Mouse (Mus musculus) forebrain, embryonic 15.5 days (tissue): Measurements from ENCODE around the gene Gm6169. TPM values are rescaled to one million over a fixed set of nuclear protein-coding genes. Genes with fewer than 3 reads are reported as not detected.

Experiments used
- ATAC-seq: fragments of 200-750 bp; cut with Nextera tagmentation; replicated peaks from 2 replicates; pipeline ENCODE4 v1.8.0; 2017; ENCODE audit warnings: mild to moderate bottlenecking, moderate TSS enrichment, moderate library complexity
- H3K27ac ChIP-seq: fragments of 300-500 bp; sonication (generic); replicated peaks from 2 replicates; pipeline ENCODE4 v1.5.1; 2015; ENCODE audit warnings: mild to moderate bottlenecking, inconsistent platforms
- H3K27me3 ChIP-seq: fragments of 300-500 bp; sonication (generic); 2 replicates; pipeline ENCODE4 v1.6.1; 2015; ENCODE audit warnings: inconsistent platforms
- H3K36me3 ChIP-seq: fragments of 300-500 bp; sonication (generic); 2 replicates; pipeline ENCODE4 v1.6.1; 2015; ENCODE audit warnings: mild to moderate bottlenecking, inconsistent platforms
- H3K4me1 ChIP-seq: fragments of 300-500 bp; sonication (generic); 2 replicates; pipeline ENCODE4 v1.6.1; 2015; ENCODE audit warnings: inconsistent platforms
- H3K4me2 ChIP-seq: fragments of 300-500 bp; sonication (generic); replicated peaks from 2 replicates; pipeline ENCODE4 v1.6.1; 2015; ENCODE audit warnings: mild to moderate bottlenecking, inconsistent platforms
- H3K4me3 ChIP-seq: fragments of 300-500 bp; sonication (generic); 2 replicates; pipeline ENCODE4 v1.5.1; 2015; ENCODE audit warnings: mild to moderate bottlenecking, inconsistent platforms
- H3K9ac ChIP-seq: fragments of 300-500 bp; sonication (generic); replicated peaks from 2 replicates; pipeline ENCODE4 v1.6.1; 2015; ENCODE audit warnings: mild to moderate bottlenecking, inconsistent platforms
- H3K9me3 ChIP-seq: fragments of 300-500 bp; sonication (generic); 2 replicates; pipeline ENCODE4 v1.6.1; 2016; ENCODE audit warnings: inconsistent platforms
- WGBS: fragments of 180-500 bp; shearing (Covaris S2); methylation state at CpG from one replicate; pipeline ENCODE4 v1.1.7; 2015; ENCODE audit warnings: mixed read lengths; 5-methylcytosine and 5-hydroxymethylcytosine counted together
- polyA plus RNA-seq: library from polyadenylated mRNA; unstranded; fragments of >200 nt; fragmentation: Nextera tagmentation; extraction: Ambion mirVana; gene quantifications from 2 replicates; pipeline ENCODE4 v1.2.1, GENCODE M21; 2015

Gene Gm6169
- polyA plus RNA-seq, 1 experiment from 2014 or later: 1.5 TPM

GRCm38 (mm10) chr13:97088183-97088582, 10.9 kb downstream of the Gm6169 start:
- no peak overlapping the region for H3K4me3 ChIP-seq
- WGBS: 58% methylated on average over 3 of the region's 3 CpGs
- H3K27ac ChIP-seq: no peak overlapping the region
- H3K9ac ChIP-seq: no peak overlapping the region
- no peak for ATAC-seq
- no peaks in the 10 kb centered on the region for H3K36me3 ChIP-seq
- no peak overlapping the region for H3K4me2 ChIP-seq
- no peaks in the 10 kb centered on the region for H3K4me1 ChIP-seq
- no peaks in the 10 kb centered on the region for H3K27me3 ChIP-seq
- no peaks in the 10 kb centered on the region for H3K9me3 ChIP-seq

- Histone ChIP-seq H3K27ac (no peak overlapping the region), H3K4me2 (no peak overlapping the region), H3K4me3 (no peak overlapping the region), H3K27me3 (no peaks in the 10 kb centered on the region), H3K36me3 (no peaks in the 10 kb centered on the region), H3K9me3 (no peaks in the 10 kb centered on the region), H3K4me1 (no peaks in the 10 kb centered on the region), H3K9ac (no peak overlapping the region)
- ATAC-seq: no peak
- 96% methylated on average over 6 of the region's 6 CpGs for WGBS
Observed at GRCm38 (mm10) chr13:97087421-97087820, 11.6 kb downstream of the Gm6169 start.

GRCm38 (mm10) chr13:97086316-97086715, 12.7 kb downstream of the Gm6169 start:
- WGBS: 66% methylated on average over 7 of the region's 9 CpGs
- Histone ChIP-seq H3K4me1 (no peaks in the 10 kb centered on the region), H3K9me3 (no peaks in the 10 kb centered on the region)

DNA sequence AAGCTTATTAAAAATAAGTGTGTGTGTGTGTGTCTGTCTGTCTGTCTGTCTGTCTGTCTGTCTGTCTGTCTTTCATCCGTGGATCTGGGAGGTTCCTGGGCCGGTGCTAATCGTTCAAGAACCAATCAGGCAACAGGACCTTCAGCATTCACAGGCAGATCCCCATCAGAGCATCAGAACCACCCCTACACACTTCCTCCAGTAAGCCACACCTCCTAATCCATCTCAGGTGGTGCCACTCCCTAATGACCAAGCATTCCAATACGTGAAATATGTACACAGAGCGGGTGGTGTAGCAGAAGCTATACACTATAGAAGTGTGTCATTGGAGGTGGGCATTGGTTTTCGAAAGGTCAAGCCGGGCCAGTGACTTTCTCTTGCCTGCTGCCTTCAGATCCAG, 16.6 kb downstream of the Gm6169 start:
- no peaks in the 10 kb centered on the region for H3K27me3 ChIP-seq
- no peak overlapping the region for H3K4me3 ChIP-seq
- no peak overlapping the region for H3K27ac ChIP-seq
- H3K36me3 ChIP-seq: no peaks in the 10 kb centered on the region
- H3K9me3 ChIP-seq: no peaks in the 10 kb centered on the region
- WGBS: 90% methylated on average over 7 of the region's 7 CpGs
- no peak for ATAC-seq
- H3K4me1 ChIP-seq: no peaks in the 10 kb centered on the region
- H3K4me2 ChIP-seq: no peak overlapping the region
- H3K9ac ChIP-seq: no peak overlapping the region

More at GRCm38 (mm10) chr13:97086316-97086715, 12.7 kb downstream of the Gm6169 start:
- no peak overlapping the region for H3K27ac ChIP-seq
- no peak overlapping the region for H3K4me3 ChIP-seq
- no peaks in the 10 kb centered on the region for H3K27me3 ChIP-seq
- H3K9ac ChIP-seq: no peak overlapping the region
- no peaks in the 10 kb centered on the region for H3K36me3 ChIP-seq
- ATAC-seq: no peak
- no peak overlapping the region for H3K4me2 ChIP-seq

DNA sequence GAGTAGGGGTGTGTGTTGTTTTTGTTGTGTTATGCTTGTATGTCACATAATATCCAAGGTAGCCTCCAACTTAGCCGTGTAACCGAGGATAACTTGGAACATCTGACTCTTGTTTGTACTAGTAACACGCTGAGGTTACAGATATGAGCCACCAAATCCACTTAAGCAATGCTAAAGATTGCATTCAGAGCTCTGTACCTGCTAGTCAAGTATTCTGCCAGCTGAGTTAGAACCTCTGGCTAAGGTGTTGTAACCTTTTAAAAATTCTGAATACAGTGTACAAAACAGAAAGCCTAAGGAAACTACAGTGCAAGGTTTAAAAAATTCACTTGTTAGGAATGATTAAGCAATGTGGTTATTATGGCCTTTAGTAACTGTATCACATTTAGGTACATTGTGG, 18.4 kb downstream of the Gm6169 start:
- no peak overlapping the region for H3K27ac ChIP-seq
- no peak overlapping the region for H3K4me3 ChIP-seq
- no peaks in the 10 kb centered on the region for H3K36me3 ChIP-seq
- H3K9ac ChIP-seq: no peak overlapping the region
- no peak for ATAC-seq
- no peaks in the 10 kb centered on the region for H3K27me3 ChIP-seq
- 90% methylated on average over 3 of the region's 3 CpGs for WGBS
- H3K4me1 ChIP-seq: no peaks in the 10 kb centered on the region
- no peaks in the 10 kb centered on the region for H3K9me3 ChIP-seq
- H3K4me2 ChIP-seq: no peak overlapping the region

GRCm38 (mm10) chr13:97080201-97080600, 18.8 kb downstream of the Gm6169 start:
- ATAC-seq: no peak
- H3K4me2 ChIP-seq: no peak overlapping the region
- no peaks in the 10 kb centered on the region for H3K9me3 ChIP-seq
- H3K27me3 ChIP-seq: no peaks in the 10 kb centered on the region
- no peak overlapping the region for H3K27ac ChIP-seq
- no peak overlapping the region for H3K9ac ChIP-seq
- H3K4me1 ChIP-seq: no peaks in the 10 kb centered on the region
- WGBS: 62% methylated on average over 2 of the region's 2 CpGs
- H3K36me3 ChIP-seq: no peaks in the 10 kb centered on the region
- no peak overlapping the region for H3K4me3 ChIP-seq

DNA sequence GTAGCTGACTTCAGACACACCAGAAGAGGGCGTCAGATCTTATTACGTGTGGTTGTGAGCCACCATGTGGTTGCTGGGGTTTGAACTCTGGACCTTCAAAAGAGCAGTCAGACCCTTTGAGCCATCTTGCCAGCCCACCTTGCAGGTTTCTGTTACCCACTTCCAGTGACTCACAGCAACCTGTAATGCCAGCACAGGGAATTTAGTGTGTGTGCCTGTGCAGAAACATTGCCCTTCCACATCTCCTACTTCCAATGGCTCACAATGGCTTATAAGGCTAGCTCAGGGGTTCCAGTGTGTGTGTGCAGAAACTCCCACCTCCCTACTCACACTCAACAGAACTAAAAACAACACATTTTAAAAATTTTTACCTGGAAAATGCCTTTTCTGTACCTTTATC, 21.5 kb downstream of the Gm6169 start:
- no peaks in the 10 kb centered on the region for H3K36me3 ChIP-seq
- H3K27me3 ChIP-seq: no peaks in the 10 kb centered on the region
- no peak for ATAC-seq
- no peak overlapping the region for H3K27ac ChIP-seq
- H3K4me1 ChIP-seq: 0 out of 2 replicates have a peak, but pooled peaks cover 4% of the 10 kb centered on the region
- H3K4me2 ChIP-seq: no peak overlapping the region
- no peak overlapping the region for H3K4me3 ChIP-seq
- H3K9ac ChIP-seq: no peak overlapping the region
- no peaks in the 10 kb centered on the region for H3K9me3 ChIP-seq
- 91% methylated on average over 2 of the region's 2 CpGs for WGBS

- Histone ChIP-seq H3K4me1 (0 out of 2 replicates have a peak, but pooled peaks cover 4% of the 10 kb centered on the region), H3K9ac (no peak overlapping the region), H3K4me2 (no peak overlapping the region), H3K4me3 (no peak overlapping the region), H3K9me3 (no peaks in the 10 kb centered on the region), H3K27me3 (peaks cover 5% of the 10 kb centered on the region; the same call in 1 of the 2 replicates), H3K36me3 (no peaks in the 10 kb centered on the region), H3K27ac (no peak overlapping the region)
- no peak for ATAC-seq
- WGBS: 25% methylated on average over 1 of the region's 1 CpGs
Observed at GRCm38 (mm10) chr13:97073497-97073896, 25.5 kb downstream of the Gm6169 start.

DNA sequence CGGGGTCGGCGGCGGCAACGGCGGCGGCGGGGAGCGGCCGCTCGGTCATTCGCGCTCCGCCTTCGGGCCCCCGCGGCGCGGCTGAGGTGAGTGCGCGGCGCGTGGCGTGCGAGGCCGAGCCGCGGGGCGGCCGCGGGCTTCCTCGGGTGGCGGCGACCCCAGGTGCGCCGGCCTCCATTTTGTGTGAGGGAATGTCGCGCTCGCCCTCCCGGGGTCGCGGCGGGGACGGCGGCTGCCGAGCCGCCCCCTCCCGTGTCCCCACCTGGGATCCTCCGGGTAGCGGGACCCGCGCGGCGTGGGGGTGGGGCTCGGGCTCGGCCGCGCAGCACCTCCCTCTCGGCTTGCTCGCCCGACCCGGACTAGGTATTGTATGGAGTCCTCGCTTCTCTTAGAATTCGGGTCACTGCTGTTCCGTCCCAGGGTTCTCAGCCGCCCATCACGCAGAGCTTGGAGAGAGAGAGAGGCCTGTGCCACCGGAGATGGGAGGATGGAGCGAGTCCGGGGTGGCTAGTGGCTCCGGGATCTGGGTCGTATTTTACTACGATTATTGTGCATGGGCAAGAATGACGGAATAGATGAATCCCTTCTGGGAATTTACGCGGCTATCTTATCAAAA, 27.3 kb downstream of the Gm6169 start:
- Histone ChIP-seq H3K9me3 (no peaks in the 10 kb centered on the region), H3K4me2 (peak overlapping the region; percentile 91), H3K4me3 (peak overlapping the region; percentile 97), H3K36me3 (no peaks in the 10 kb centered on the region), H3K27ac (peak overlapping the region; percentile 85), H3K9ac (peak overlapping the region; percentile 81), H3K4me1 (0 out of 2 replicates have a peak, but pooled peaks cover 4% of the 10 kb centered on the region), H3K27me3 (peaks cover 5% of the 10 kb centered on the region; the same call in 1 of the 2 replicates)
- peak; percentile 86 for ATAC-seq
- WGBS: 0% methylated on average over 54 of the region's 76 CpGs

GRCm38 (mm10) chr13:97070931-97071625, 28.0 kb downstream of the Gm6169 start:
- Histone ChIP-seq H3K4me3 (peak overlapping the region; percentile 97), H3K27ac (peak overlapping the region; percentile 85), H3K4me2 (peak overlapping the region; percentile 91), H3K4me1 (0 out of 2 replicates have a peak, but pooled peaks cover 4% of the 10 kb centered on the region), H3K27me3 (peaks cover 5% of the 10 kb centered on the region; the same call in 1 of the 2 replicates), H3K9me3 (no peaks in the 10 kb centered on the region), H3K36me3 (no peaks in the 10 kb centered on the region), H3K9ac (peak overlapping the region; percentile 81)
- peak; percentile 85 for ATAC-seq
- under 1% methylated on average over 62 of the region's 85 CpGs for WGBS

GRCm38 (mm10) chr13:97068151-97068550, 30.9 kb downstream of the Gm6169 start:
- no peak for ATAC-seq
- H3K9ac ChIP-seq: no peak overlapping the region
- 0 out of 2 replicates have a peak, but pooled peaks cover 8% of the 10 kb centered on the region for H3K4me1 ChIP-seq
- peaks cover 5% of the 10 kb centered on the region; the same call in 1 of the 2 replicates for H3K27me3 ChIP-seq
- H3K36me3 ChIP-seq: no peaks in the 10 kb centered on the region
- WGBS: 35% methylated on average over 8 of the region's 8 CpGs
- no peak overlapping the region for H3K4me2 ChIP-seq
- H3K4me3 ChIP-seq: no peak overlapping the region
- no peak overlapping the region for H3K27ac ChIP-seq
- H3K9me3 ChIP-seq: no peaks in the 10 kb centered on the region

DNA sequence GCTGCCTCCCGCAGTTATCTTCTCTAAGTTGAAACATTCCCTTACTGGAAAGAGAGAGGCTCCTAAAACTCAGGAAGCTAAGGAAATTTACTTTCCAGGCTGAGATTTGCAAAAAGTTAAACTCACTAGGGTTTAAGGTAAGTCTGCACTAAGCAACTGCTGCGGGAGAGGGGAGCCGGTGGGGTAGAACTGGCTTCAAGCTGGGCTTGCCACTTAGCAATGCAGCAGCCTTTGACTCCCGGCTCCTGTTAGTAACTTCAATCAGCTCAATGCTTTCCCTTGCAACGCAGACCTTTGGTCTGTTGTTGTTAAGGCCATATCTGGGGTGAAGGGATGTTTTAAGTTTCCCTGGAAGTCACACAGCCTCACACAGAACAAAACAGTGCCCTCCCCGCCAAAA, 31.3 kb downstream of the Gm6169 start:
- ATAC-seq: no peak
- 6% methylated on average over 6 of the region's 6 CpGs for WGBS
- H3K4me3 ChIP-seq: no peak overlapping the region
- H3K36me3 ChIP-seq: no peaks in the 10 kb centered on the region
- no peak overlapping the region for H3K27ac ChIP-seq
- peaks cover 5% of the 10 kb centered on the region; the same call in 1 of the 2 replicates for H3K27me3 ChIP-seq
- H3K9ac ChIP-seq: no peak overlapping the region
- no peaks in the 10 kb centered on the region for H3K9me3 ChIP-seq
- H3K4me1 ChIP-seq: 0 out of 2 replicates have a peak, but pooled peaks cover 4% of the 10 kb centered on the region
- no peak overlapping the region for H3K4me2 ChIP-seq
